Mouse (Mus musculus) right cerebral cortex, adult 18-20 months (tissue): ENCODE measurements around the gene Efcab8.

ENCODE experiments used
- DNase-seq: peaks from one replicate; pipeline ENCODE4 v3.0.0; 2022; ENCODE audit warnings: mixed read lengths

The Efcab8 gene

GRCm38 (mm10) chr2:153827171-153827830 lies 47.6 kb downstream of the Efcab8 start:
- no peak for DNase-seq

- no peak for DNase-seq
These were observed 49.0 kb downstream of the Efcab8 start for GRCm38 (mm10) chr2:153828704-153829103.

GRCm38 (mm10) chr2:153833291-153833690 lies 53.6 kb downstream of the Efcab8 start:
- DNase-seq: no peak

GRCm38 (mm10) chr2:153842854-153843253 lies 63.1 kb downstream of the Efcab8 start:
- no peak for DNase-seq

GRCm38 (mm10) chr2:153848389-153848788 lies 68.7 kb downstream of the Efcab8 start:
- DNase-seq: no peak

GRCm38 (mm10) chr2:153850351-153851029 lies 70.8 kb downstream of the Efcab8 start:
- no peak for DNase-seq

- peak; percentile 40 for DNase-seq
These were observed 71.3 kb downstream of the Efcab8 start for GRCm38 (mm10) chr2:153851030-153851360.

GRCm38 (mm10) chr2:153853544-153853943 lies 73.8 kb downstream of the Efcab8 start:
- DNase-seq: no peak

- no peak for DNase-seq
These were observed 79.8 kb downstream of the Efcab8 start for GRCm38 (mm10) chr2:153859581-153859980.

GRCm38 (mm10) chr2:153860315-153860714 lies 80.6 kb downstream of the Efcab8 start:
- DNase-seq: no peak

GRCm38 (mm10) chr2:153860715-153861114 lies 81.0 kb downstream of the Efcab8 start:
- DNase-seq: no peak

- no peak for DNase-seq
These were observed 82.2 kb downstream of the Efcab8 start for GRCm38 (mm10) chr2:153861960-153862359.

- DNase-seq: no peak
These were observed 91.3 kb downstream of the Efcab8 start, which contains the start of gene Sun5 for GRCm38 (mm10) chr2:153870984-153871383. TSS of gene Sun5 (minus strand) at chr2:153871084.

GRCm38 (mm10) chr2:153874745-153875144 lies 95.0 kb downstream of the Efcab8 start, which contains the start of gene Bpifb2:
TSS of gene Bpifb2 (plus strand) at chr2:153875045.
- DNase-seq: no peak
